Mouse (Mus musculus): ENCODE results near the gene Ppp1r13b.

The Ppp1r13b gene

GRCm38 (mm10) chr12:111916514-111917217 is 8.8 kb upstream of the Ppp1r13b start:
- no peak for DNase-seq (ENCODE audit: low spot score)

GRCm38 (mm10) chr12:111915781-111916180 is 7.9 kb upstream of the Ppp1r13b start:
- no peak for DNase-seq (ENCODE audit: low spot score)

GRCm38 (mm10) chr12:111914031-111914430 is 6.1 kb upstream of the Ppp1r13b start:
- DNase-seq (ENCODE audit: low spot score): no peak

DNA sequence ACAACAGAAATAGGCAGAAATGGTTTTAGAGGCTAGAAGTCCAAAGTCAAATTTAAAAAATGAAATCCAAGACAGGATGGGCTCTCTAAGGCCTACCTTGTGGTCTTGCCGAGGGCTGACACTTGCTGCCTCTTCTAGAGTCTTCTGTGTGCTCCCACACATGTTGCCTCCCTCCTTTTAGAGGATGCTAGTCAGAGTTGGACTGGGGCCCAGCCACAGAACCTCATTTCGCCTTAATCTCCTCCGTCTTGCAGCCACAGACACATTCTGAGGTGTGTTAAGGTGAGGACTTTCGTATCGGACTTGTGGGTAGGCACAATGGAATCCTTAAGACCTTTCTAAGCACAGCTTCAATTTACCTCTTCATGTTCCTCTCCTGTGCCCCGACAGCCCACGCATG is 4.9 kb upstream of the Ppp1r13b start:
- DNase-seq (ENCODE audit: low spot score): no peak

GRCm38 (mm10) chr12:111911796-111912195 is 3.9 kb upstream of the Ppp1r13b start:
- no peak for DNase-seq (ENCODE audit: low spot score)

DNA sequence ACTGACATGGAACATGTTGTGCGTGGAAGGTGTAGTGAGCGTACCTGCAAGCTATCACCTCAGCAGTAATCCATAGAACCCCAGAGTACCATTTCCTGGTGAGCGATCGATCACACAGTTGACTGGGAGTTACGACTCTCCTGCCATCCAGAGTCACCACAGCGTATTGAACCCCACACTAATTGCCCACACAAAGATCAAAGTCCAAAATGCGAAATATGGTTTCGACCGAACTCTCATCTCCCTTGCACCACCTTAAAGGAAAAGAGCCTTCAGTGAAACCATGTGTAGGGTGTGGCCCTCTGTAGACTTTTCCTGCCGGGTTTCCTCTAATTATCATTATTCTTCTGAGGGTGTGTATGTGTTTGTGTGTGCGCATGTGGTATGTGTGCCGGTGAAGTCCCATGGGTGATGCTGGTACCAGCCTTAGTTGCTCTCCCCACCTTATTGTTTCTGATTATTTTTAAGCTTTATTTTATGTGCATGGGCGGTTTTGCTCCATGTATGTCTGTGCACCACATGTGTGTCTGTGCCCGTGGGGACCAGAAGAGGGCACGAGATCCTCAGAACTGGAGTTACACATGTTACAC is 3.4 kb upstream of the Ppp1r13b start:
- DNase-seq (ENCODE audit: low spot score): no peak

DNA sequence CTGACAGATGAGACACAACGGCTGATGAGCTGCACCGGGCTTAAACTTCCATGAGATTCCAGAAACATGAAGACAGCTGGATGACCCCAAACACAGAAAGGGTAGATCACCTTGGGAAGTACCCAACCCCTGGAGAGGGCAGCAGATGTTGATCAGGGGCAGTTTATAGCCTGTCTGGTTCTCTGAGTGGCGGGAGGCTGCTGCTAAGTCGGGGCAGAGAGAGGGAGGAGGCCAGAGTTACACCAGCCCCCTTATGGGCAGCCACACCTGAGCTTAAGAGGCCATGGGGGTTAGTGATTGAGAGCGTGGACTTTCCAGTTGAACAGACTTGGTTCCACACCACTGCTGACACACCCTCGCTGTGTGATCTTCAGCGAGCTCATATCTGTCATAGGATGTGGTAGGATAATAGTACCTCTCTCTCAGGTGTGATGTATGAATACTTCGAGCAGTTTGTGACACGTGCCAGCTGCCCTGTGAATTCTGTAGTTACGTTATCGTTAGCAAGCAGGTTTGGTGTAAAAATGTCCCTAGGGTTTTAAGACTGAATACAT is 1.2 kb upstream of the Ppp1r13b start:
- DNase-seq (ENCODE audit: low spot score): no peak

DNA sequence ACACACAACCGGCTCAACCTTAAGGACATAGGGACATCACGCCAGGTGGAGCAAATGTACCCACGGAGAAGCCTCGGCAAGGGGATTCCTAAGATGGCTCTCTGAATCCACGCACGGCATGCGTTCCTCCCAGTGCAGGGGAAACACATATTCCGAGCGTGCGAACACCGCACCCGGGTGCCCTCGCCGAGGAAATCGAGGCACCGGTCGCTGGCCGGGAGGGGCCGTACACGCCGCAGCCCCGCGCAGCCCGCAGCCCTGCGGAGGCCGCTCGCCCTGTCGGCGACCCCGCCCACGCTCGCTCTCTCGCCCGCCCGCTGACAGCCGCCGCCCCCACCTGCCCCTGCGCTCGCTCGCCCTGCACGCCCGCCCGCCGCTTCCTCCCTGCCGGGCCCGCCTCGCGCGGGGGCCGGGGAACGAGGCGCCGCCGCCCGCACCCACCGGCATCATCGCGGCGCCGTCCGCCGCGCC is 454 bp downstream of the Ppp1r13b start:
- no peak for DNase-seq (ENCODE audit: low spot score)

DNA sequence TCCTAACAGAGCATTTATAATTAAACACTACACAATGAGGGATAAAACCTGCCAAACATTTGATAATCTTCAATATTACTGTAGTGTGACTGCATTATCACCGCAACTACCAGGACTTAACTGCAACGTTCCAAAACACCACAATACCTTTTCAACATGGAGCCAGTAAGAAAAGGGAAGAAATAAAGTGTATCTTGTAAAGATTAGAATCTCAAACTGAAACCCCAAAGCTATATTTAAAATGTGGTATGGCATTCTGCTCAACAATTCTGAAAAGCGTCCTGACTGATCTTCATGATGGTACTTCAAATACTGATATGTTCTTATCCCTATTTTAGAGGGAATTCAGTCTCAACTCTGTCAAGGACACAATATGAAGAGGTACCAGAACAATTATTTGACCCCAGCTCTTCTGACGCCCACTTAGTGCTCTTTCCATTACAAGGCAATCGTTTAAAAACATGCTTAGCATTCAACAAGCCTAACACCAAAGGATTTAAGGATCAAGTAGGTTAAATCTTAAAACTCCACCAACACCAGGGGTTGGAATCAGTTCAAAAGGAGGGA is 1.5 kb downstream of the Ppp1r13b start:
- no peak for DNase-seq (ENCODE audit: low spot score)

GRCm38 (mm10) chr12:111902488-111902887 is 5.4 kb downstream of the Ppp1r13b start:
- no peak for DNase-seq (ENCODE audit: low spot score)

GRCm38 (mm10) chr12:111901105-111901875 is 6.6 kb downstream of the Ppp1r13b start:
- no peak for DNase-seq (ENCODE audit: low spot score)

GRCm38 (mm10) chr12:111899646-111900045 is 8.3 kb downstream of the Ppp1r13b start:
- no peak for DNase-seq (ENCODE audit: low spot score)

- no peak for DNase-seq (ENCODE audit: low spot score)
These were observed 9.2 kb downstream of the Ppp1r13b start for GRCm38 (mm10) chr12:111898686-111899085.

DNA sequence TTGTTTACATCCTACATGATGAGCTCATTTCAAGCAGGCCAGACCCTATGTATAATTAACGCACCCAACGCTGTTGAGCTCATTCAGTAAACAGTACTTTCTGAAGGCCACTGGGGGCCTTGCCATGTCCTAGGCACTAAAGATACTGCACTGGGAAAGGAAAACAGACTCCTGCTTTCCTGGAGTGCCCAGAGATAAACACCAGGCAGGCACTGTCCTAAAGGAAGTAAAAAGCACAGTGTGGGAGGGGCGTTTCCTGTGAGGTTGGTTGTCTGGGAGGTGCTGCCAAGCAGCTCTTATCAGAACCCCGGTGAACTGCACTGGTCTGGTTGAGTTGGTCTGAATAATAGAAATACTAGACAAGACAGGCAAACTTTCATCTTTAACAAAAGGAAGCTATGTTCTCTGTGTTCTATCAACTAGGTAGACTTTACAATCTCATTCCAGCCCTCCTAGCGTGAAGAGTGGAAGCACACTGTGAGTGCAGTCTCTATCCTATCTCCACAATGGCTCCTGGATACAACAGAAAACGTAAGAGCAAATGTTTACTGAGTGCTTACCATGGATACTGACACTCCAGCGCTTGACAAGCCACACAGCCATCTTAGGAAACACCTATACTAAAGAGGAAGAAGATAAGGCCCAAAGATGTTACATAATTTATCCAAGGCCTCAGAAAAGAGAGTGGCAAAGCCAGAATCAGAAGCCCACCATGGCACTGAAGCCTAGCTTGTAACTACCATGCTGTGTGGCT is 10.8 kb downstream of the Ppp1r13b start:
- no peak for DNase-seq (ENCODE audit: low spot score)

DNA sequence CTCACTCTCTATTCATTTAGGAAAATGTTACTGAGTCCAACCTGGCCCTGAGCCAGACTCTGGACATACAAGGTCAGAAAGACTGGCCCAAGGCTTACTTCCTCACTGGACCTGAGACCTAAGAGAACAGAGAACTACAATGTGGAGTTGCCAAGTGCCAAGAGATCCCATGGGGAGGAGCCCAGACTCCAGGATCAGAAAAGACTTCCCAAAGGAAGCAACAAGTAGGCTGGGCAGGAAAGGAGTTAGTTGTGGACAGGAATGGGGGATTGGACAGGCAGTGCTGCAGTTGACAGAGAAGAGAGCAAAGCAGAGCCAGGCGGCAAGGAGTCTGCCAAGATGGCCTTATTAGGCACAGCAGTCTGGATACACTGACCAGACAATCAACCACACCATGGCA is 13.8 kb downstream of the Ppp1r13b start:
- DNase-seq (ENCODE audit: low spot score): no peak

- DNase-seq (ENCODE audit: low spot score): no peak
These were observed 14.9 kb downstream of the Ppp1r13b start for GRCm38 (mm10) chr12:111892981-111893380.

- DNase-seq (ENCODE audit: low spot score): no peak
These were observed 16.1 kb downstream of the Ppp1r13b start for GRCm38 (mm10) chr12:111891800-111892199.

GRCm38 (mm10) chr12:111889251-111889650 is 18.7 kb downstream of the Ppp1r13b start:
- no peak for DNase-seq (ENCODE audit: low spot score)

DNA sequence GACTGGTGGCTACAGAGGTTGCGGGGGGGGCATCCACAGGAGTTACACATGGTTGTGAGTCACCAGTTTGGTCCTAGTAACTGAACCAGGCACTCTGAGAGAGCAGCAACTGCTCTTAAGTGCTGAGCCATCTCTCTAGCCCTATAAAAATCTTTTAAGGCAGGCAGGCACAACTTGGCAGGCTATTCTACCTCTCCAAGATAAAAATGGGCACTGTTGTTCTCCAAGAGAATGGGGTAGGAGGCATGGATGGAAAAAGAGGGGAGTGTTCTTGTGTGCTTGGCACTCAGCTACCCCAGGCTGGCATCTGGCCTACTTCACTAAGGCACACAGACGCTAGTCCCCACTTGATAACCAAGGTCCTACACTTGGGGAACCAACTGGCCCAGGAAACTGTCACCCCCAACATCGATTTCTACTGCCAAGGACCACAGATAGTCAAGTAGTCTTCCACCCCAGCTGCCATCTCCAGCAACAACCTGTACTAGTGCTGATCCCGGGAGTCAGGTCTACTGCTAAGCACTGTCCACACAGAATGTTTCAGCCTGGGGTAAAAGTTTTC is 19.5 kb downstream of the Ppp1r13b start:
- DNase-seq (ENCODE audit: low spot score): no peak

DNA sequence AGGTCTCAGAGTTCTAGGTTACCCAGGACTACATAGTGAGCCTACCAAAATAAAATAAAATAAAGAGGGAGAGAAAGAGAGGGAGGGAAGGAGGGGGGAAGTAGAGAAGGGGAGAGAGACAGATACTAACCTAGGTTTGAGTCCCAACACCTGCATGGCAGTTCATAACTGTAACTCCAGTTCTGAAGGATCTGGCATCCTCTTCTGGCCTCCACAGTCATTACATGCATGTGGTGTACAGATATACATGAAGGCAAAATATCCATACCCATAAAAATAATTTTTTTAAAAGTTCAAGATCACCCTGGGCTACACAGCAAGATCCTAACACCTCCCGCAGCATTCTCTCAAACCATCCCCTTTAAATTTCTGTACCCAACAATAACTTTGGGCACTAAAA is 20.9 kb downstream of the Ppp1r13b start:
- DNase-seq (ENCODE audit: low spot score): no peak

GRCm38 (mm10) chr12:111882852-111883251 is 25.1 kb downstream of the Ppp1r13b start:
- no peak for DNase-seq (ENCODE audit: low spot score)

Measured in urinary bladder, postnatal 10 days (tissue).